Mouse (Mus musculus) embryonic facial prominence, embryonic 11.5 days (tissue): ENCODE results near the gene Drc1. TPM values are rescaled to one million over a fixed set of nuclear protein-coding genes. Genes with fewer than 3 reads are reported as not detected.

Source experiments
- ATAC-seq: fragments of 200-750 bp; cut with Nextera tagmentation; replicated peaks from 2 replicates; pipeline ENCODE4 v1.8.0; 2017; ENCODE audit warnings: low read depth; ENCODE audit not compliant: insufficient number of reproducible peaks, low FRiP score, low TSS enrichment
- DNase-seq: peaks from one replicate; pipeline ENCODE4 v3.0.0-alpha.2; 2015; ENCODE audit warnings: low spot score
- H3K27ac ChIP-seq: fragments of 300-500 bp; sonication (generic); replicated peaks from 2 replicates; pipeline ENCODE4 v1.5.1; 2014; ENCODE audit warnings: mild to moderate bottlenecking, low read depth, low read length, control low read depth
- H3K27me3 ChIP-seq: fragments of 300-500 bp; sonication (generic); 2 replicates; pipeline ENCODE4 v1.6.1; 2014; ENCODE audit warnings: mild to moderate bottlenecking, low read length, moderate library complexity, mixed read lengths; ENCODE audit not compliant: control insufficient read depth, insufficient read depth
- H3K36me3 ChIP-seq: fragments of 300-500 bp; sonication (generic); replicated peaks from 2 replicates; pipeline ENCODE4 v1.6.1; 2014; ENCODE audit warnings: low read depth, mild to moderate bottlenecking, low read length, moderate library complexity, mixed read lengths; ENCODE audit not compliant: control insufficient read depth, insufficient read depth
- H3K4me1 ChIP-seq: fragments of 300-500 bp; sonication (generic); 2 replicates; pipeline ENCODE4 v1.6.1; 2014; ENCODE audit warnings: low read length, mixed read lengths; ENCODE audit not compliant: control insufficient read depth, insufficient read depth
- H3K4me2 ChIP-seq: fragments of 300-500 bp; sonication (generic); 2 replicates; pipeline ENCODE4 v1.6.1; 2014; ENCODE audit warnings: low read depth, mild to moderate bottlenecking, control low read depth, low read length, moderate library complexity
- H3K4me3 ChIP-seq: fragments of 300-500 bp; sonication (generic); 2 replicates; pipeline ENCODE4 v1.5.1; 2014; ENCODE audit warnings: low read depth, low read length, control low read depth
- H3K9ac ChIP-seq: fragments of 300-500 bp; sonication (generic); replicated peaks from 2 replicates; pipeline ENCODE4 v1.6.1; 2014; ENCODE audit warnings: mild to moderate bottlenecking, control low read depth, low read length
- H3K9me3 ChIP-seq: fragments of 300-500 bp; sonication (generic); replicated peaks from 2 replicates; pipeline ENCODE4 v1.6.1; 2016; ENCODE audit warnings: mild to moderate bottlenecking, low read length, inconsistent platforms, mixed read lengths; ENCODE audit not compliant: control insufficient read depth
- WGBS: fragments of 180-500 bp; shearing (Covaris S2); extraction: QIAGEN DNeasy Blood & Tissue Kit; methylation state at CpG from one replicate; pipeline ENCODE4 v1.1.7; 2014; 5-methylcytosine and 5-hydroxymethylcytosine counted together
- polyA plus RNA-seq: library from polyadenylated mRNA; unstranded; fragments of >200 nt; fragmentation: Nextera tagmentation; extraction: Ambion mirVana; gene quantifications from 2 replicates; pipeline ENCODE4 v1.2.1, GENCODE M21; 2014

The Drc1 gene
- polyA plus RNA-seq, 1 experiment from 2014 or later, result 0.21 TPM

GRCm38 (mm10) chr5:30242410-30242809 lies 38.8 kb upstream of the Drc1 start:
- Histone ChIP-seq H3K4me2 (no peak overlapping the region), H3K9me3 (no peaks in the 10 kb centered on the region), H3K4me1 (no peaks in the 10 kb centered on the region), H3K27me3 (no peaks in the 10 kb centered on the region), H3K27ac (no peak overlapping the region), H3K9ac (no peak overlapping the region), H3K36me3 (no peaks in the 10 kb centered on the region), H3K4me3 (no peak overlapping the region)
- ATAC-seq, result no peak
- DNase-seq, result no peak
- WGBS, result 90% methylated on average over 1 of the region's 1 CpGs

- ATAC-seq (no peak), DNase-seq (peak; percentile 41)
- H3K27me3 ChIP-seq, result no peaks in the 10 kb centered on the region
- WGBS, result 79% methylated on average over 9 of the region's 9 CpGs
- no peaks in the 10 kb centered on the region for H3K9me3 ChIP-seq
- no peak overlapping the region for H3K9ac ChIP-seq
- H3K4me2 ChIP-seq, result no peak overlapping the region
- no peaks in the 10 kb centered on the region for H3K36me3 ChIP-seq
- no peak overlapping the region for H3K4me3 ChIP-seq
- H3K27ac ChIP-seq, result no peak overlapping the region
- H3K4me1 ChIP-seq, result no peaks in the 10 kb centered on the region
These were observed 37.4 kb upstream of the Drc1 start for GRCm38 (mm10) chr5:30243741-30244140.

- no peaks in the 10 kb centered on the region for H3K27me3 ChIP-seq
- H3K4me1 ChIP-seq, result no peaks in the 10 kb centered on the region
- no peak overlapping the region for H3K27ac ChIP-seq
- no peak overlapping the region for H3K9ac ChIP-seq
- H3K4me3 ChIP-seq, result no peak overlapping the region
- 90% methylated on average over 9 of the region's 9 CpGs for WGBS
- no peak overlapping the region for H3K4me2 ChIP-seq
- DNase-seq, result no peak
- H3K36me3 ChIP-seq, result no peaks in the 10 kb centered on the region
- no peaks in the 10 kb centered on the region for H3K9me3 ChIP-seq
- no peak for ATAC-seq
These were observed 35.2 kb upstream of the Drc1 start for GRCm38 (mm10) chr5:30245861-30246416.

- H3K36me3 ChIP-seq, result no peaks in the 10 kb centered on the region
- WGBS, result 98% methylated on average over 1 of the region's 1 CpGs
- no peak overlapping the region for H3K4me2 ChIP-seq
- no peak for DNase-seq
- H3K9ac ChIP-seq, result no peak overlapping the region
- H3K27ac ChIP-seq, result no peak overlapping the region
- no peak overlapping the region for H3K4me3 ChIP-seq
- no peaks in the 10 kb centered on the region for H3K4me1 ChIP-seq
- no peaks in the 10 kb centered on the region for H3K9me3 ChIP-seq
- ATAC-seq, result no peak
- no peaks in the 10 kb centered on the region for H3K27me3 ChIP-seq
These were observed 33.5 kb upstream of the Drc1 start for GRCm38 (mm10) chr5:30247666-30248065.

- WGBS, result 92% methylated on average over 12 of the region's 12 CpGs
- H3K4me1 ChIP-seq, result no peaks in the 10 kb centered on the region
These were observed 25.4 kb upstream of the Drc1 start for GRCm38 (mm10) chr5:30255567-30256354.

GRCm38 (mm10) chr5:30258776-30259175 lies 22.4 kb upstream of the Drc1 start:
- H3K27ac ChIP-seq, result no peak overlapping the region
- no peaks in the 10 kb centered on the region for H3K9me3 ChIP-seq
- H3K4me3 ChIP-seq, result no peak overlapping the region
- no peak overlapping the region for H3K9ac ChIP-seq
- 94% methylated on average over 7 of the region's 7 CpGs for WGBS
- no peak overlapping the region for H3K4me2 ChIP-seq
- H3K36me3 ChIP-seq, result peaks cover 5% of the 10 kb centered on the region
- no peak for ATAC-seq
- H3K27me3 ChIP-seq, result no peaks in the 10 kb centered on the region
- no peak for DNase-seq
- H3K4me1 ChIP-seq, result no peaks in the 10 kb centered on the region

More at GRCm38 (mm10) chr5:30255567-30256354, 25.4 kb upstream of the Drc1 start:
- H3K4me3 ChIP-seq, result no peak overlapping the region
- no peak overlapping the region for H3K27ac ChIP-seq
- no peak for DNase-seq
- no peaks in the 10 kb centered on the region for H3K9me3 ChIP-seq
- H3K27me3 ChIP-seq, result no peaks in the 10 kb centered on the region
- H3K9ac ChIP-seq, result no peak overlapping the region
- ATAC-seq, result no peak
- H3K4me2 ChIP-seq, result no peak overlapping the region
- peaks cover 5% of the 10 kb centered on the region for H3K36me3 ChIP-seq

- H3K27ac ChIP-seq, result no peak overlapping the region
- H3K4me2 ChIP-seq, result no peak overlapping the region
- no peaks in the 10 kb centered on the region for H3K27me3 ChIP-seq
- H3K9me3 ChIP-seq, result no peaks in the 10 kb centered on the region
- 83% methylated on average over 11 of the region's 11 CpGs for WGBS
- H3K9ac ChIP-seq, result no peak overlapping the region
- no peaks in the 10 kb centered on the region for H3K4me1 ChIP-seq
- ATAC-seq (no peak), DNase-seq (no peak)
- no peak overlapping the region for H3K4me3 ChIP-seq
- no peaks in the 10 kb centered on the region; the same call in 1 of the 2 replicates for H3K36me3 ChIP-seq
These were observed 10.5 kb upstream of the Drc1 start for GRCm38 (mm10) chr5:30270571-30271190.
